In genomic region chr13:31579866-31580265, GRCm38 (mm10) we compare ENCODE assay signal across 14 mouse cellular contexts. TPM values are rescaled to one million over a fixed set of nuclear protein-coding genes. Genes with fewer than 3 reads are reported as not detected.
DNase-seq lines count a peak whose midpoint lies in the region; ATAC-seq lines count a peak whose summit lies in the region.
"Had no signal": no experiment of that assay in that cellular context is flagged by ENCODE, and none has a peak within 500 bp of the region (broad histone marks: within the 10 kb centered on the region; RNA-seq: fewer than 3 reads in every experiment).

No protein-coding gene starts in this region.

- ATAC-seq in lung, embryonic 16.5 days (ENCODE audit: low read depth): no peak

- H3K4me2 ChIP-seq in lung, embryonic 16.5 days (ENCODE audit: low read depth, low read length): peak overlapping the region; percentile 44; the same call in 1 of the 2 replicates
- H3K4me2 ChIP-seq: embryonic facial prominence, embryonic 13.5 days; neural tube, embryonic 15.5 days had no signal

- H3K9me3 ChIP-seq in lung, embryonic 16.5 days (ENCODE audit: control insufficient read depth, low read length): no peaks in the 10 kb centered on the region
- H3K9me3 ChIP-seq in midbrain, embryonic 10.5 days (replicated peaks): no peaks in the 10 kb centered on the region
- no peaks in the 10 kb centered on the region for H3K9me3 ChIP-seq in forebrain, embryonic 10.5 days
- H3K9me3 ChIP-seq: embryonic facial prominence, embryonic 13.5 days; neural tube, embryonic 15.5 days had no signal

- peak overlapping the region; percentile 14; the same call in 1 of the 2 replicates for H3K4me3 ChIP-seq in lung, embryonic 16.5 days (ENCODE audit: low read length)
- no peak overlapping the region for H3K4me3 ChIP-seq in midbrain, embryonic 10.5 days
- no peak overlapping the region for H3K4me3 ChIP-seq in forebrain, embryonic 10.5 days
- H3K4me3 ChIP-seq: embryonic facial prominence, embryonic 13.5 days; neural tube, embryonic 15.5 days had no signal

- H3K36me3 ChIP-seq in lung, embryonic 16.5 days (ENCODE audit: control insufficient read depth, insufficient read depth, low read length): no peaks in the 10 kb centered on the region
- H3K36me3 ChIP-seq in midbrain, embryonic 10.5 days: no peaks in the 10 kb centered on the region
- no peaks in the 10 kb centered on the region for H3K36me3 ChIP-seq in forebrain, embryonic 10.5 days (replicated peaks)
- H3K36me3 ChIP-seq: embryonic facial prominence, embryonic 13.5 days; neural tube, embryonic 15.5 days had no signal

- no peaks in the 10 kb centered on the region for H3K27me3 ChIP-seq in lung, embryonic 16.5 days (ENCODE audit: control insufficient read depth, insufficient read depth, low read depth, low read length)
- H3K27me3 ChIP-seq in midbrain, embryonic 10.5 days (ENCODE audit: low read depth, poor library complexity, severe bottlenecking): no peaks in the 10 kb centered on the region
- H3K27me3 ChIP-seq in forebrain, embryonic 10.5 days (ENCODE audit: poor library complexity, severe bottlenecking): peaks cover 3% of the 10 kb centered on the region; the same call in 1 of the 2 replicates
- H3K27me3 ChIP-seq: neural tube, embryonic 15.5 days had no signal

- no peak overlapping the region for H3K9ac ChIP-seq in lung, embryonic 16.5 days (ENCODE audit: low read length)
- H3K9ac ChIP-seq: embryonic facial prominence, embryonic 13.5 days; neural tube, embryonic 15.5 days had no signal

- H3K27ac ChIP-seq in lung, embryonic 16.5 days (ENCODE audit: low read length): no peak overlapping the region
- no peak overlapping the region for H3K27ac ChIP-seq in midbrain, embryonic 10.5 days (replicated peaks)
- no peak overlapping the region for H3K27ac ChIP-seq in forebrain, embryonic 10.5 days
- H3K27ac ChIP-seq: embryonic facial prominence, embryonic 13.5 days; neural tube, embryonic 15.5 days had no signal

- no peaks in the 10 kb centered on the region for H3K4me1 ChIP-seq in lung, embryonic 16.5 days (replicated peaks; ENCODE audit: control insufficient read depth, insufficient read depth, low read length)
- H3K4me1 ChIP-seq in midbrain, embryonic 10.5 days: peaks cover 15% of the 10 kb centered on the region
- H3K4me1 ChIP-seq in forebrain, embryonic 10.5 days: peaks cover 24% of the 10 kb centered on the region

- WGBS in lung, embryonic 16.5 days: 51% methylated on average over 9 of the region's 9 CpGs
- 67% methylated on average over 9 of the region's 9 CpGs for WGBS in midbrain, embryonic 10.5 days
- 67% methylated on average over 9 of the region's 9 CpGs for WGBS in forebrain, embryonic 10.5 days

- peak; percentile 85 for DNase-seq in heart, adult 11 months
- DNase-seq in heart, postnatal 4 days: no peak
- DNase-seq in A20 (ENCODE audit: low read depth, low spot score): peak; percentile 8
- DNase-seq in kidney, adult 8-10 months: peak; percentile 46 to 49
- DNase-seq in midbrain, embryonic 10.5 days (ENCODE audit: low spot score): no peak
- DNase-seq in MN1 (ENCODE audit: low spot score): no peak
- no peak for DNase-seq in forebrain, embryonic 10.5 days (ENCODE audit: extremely low spot score, low spot score)
- DNase-seq: gastrocnemius, postnatal 25 days had no signal

RNA-seq across cellular contexts. Expression of gene A530084C06Rik, which starts 20.7 kb away (rescaled TPM):
- total RNA-seq in heart, postnatal 4 days (2021): not detected
- polyA plus RNA-seq in lung, embryonic 16.5 days (2015; fragmentation: Nextera tagmentation; extraction: Ambion mirVana): not detected in 2 replicates
- not detected in 2 replicates for polyA plus RNA-seq in midbrain, embryonic 10.5 days (2016; fragmentation: Nextera tagmentation; extraction: Ambion mirVana)
- not detected in 2 replicates for polyA plus RNA-seq in forebrain, embryonic 10.5 days (2016; fragmentation: Nextera tagmentation; extraction: Ambion mirVana)
- total RNA-seq: gastrocnemius, postnatal 25 days; megakaryocyte-erythroid progenitor cell, adult 5-6 weeks had no signal
- polyA plus RNA-seq: embryonic facial prominence, embryonic 13.5 days; neural tube, embryonic 15.5 days; spleen, adult 2 months had no signal

RNA-seq across cellular contexts. Expression of gene Foxq1, which starts 23.9 kb away (rescaled TPM):
- total RNA-seq in heart, postnatal 4 days (2021): under 1 TPM in 1 of 2 experiments, not detected in 1; 0.07 TPM
- polyA plus RNA-seq in lung, embryonic 16.5 days (2015; fragmentation: Nextera tagmentation; extraction: Ambion mirVana): 0.79 and 0.88 TPM in 2 replicates
- 0.70 and 1.5 TPM in 2 replicates for polyA plus RNA-seq in midbrain, embryonic 10.5 days (2016; fragmentation: Nextera tagmentation; extraction: Ambion mirVana)
- polyA plus RNA-seq in forebrain, embryonic 10.5 days (2016; fragmentation: Nextera tagmentation; extraction: Ambion mirVana): 0.59 and 0.71 TPM in 2 replicates
- total RNA-seq: gastrocnemius, postnatal 25 days; hematopoietic stem cell, adult 5-6 weeks; megakaryocyte-erythroid progenitor cell, adult 5-6 weeks had no signal

RNA-seq across cellular contexts. Expression of gene Foxf2, which starts 45.8 kb away (rescaled TPM):
- total RNA-seq in heart, postnatal 4 days (2021): not detected
- polyA plus RNA-seq in lung, embryonic 16.5 days (2015; fragmentation: Nextera tagmentation; extraction: Ambion mirVana): 19.4 and 22.9 TPM in 2 replicates
- 7.0 and 7.1 TPM in 2 replicates for polyA plus RNA-seq in midbrain, embryonic 10.5 days (2016; fragmentation: Nextera tagmentation; extraction: Ambion mirVana)
- polyA plus RNA-seq in forebrain, embryonic 10.5 days (2016; fragmentation: Nextera tagmentation; extraction: Ambion mirVana): 3.5 and 3.9 TPM in 2 replicates
- total RNA-seq: gastrocnemius, postnatal 25 days; hematopoietic stem cell, adult 5-6 weeks; megakaryocyte-erythroid progenitor cell, adult 5-6 weeks had no signal

Comparison
In these comparisons a context has a peak if more than half of its experiments do, and no peak if none do; other contexts are left out.
1. DNase-seq: peak in heart, adult 11 months (single experiment), A20 (single experiment) and kidney, adult 8-10 months (2 of 2); none in heart, postnatal 4 days (single experiment), midbrain, embryonic 10.5 days (single experiment), MN1 (single experiment) and forebrain, embryonic 10.5 days (single experiment).